Mouse (Mus musculus) brain, embryonic 14.5 days (tissue): Measurements from ENCODE around the gene Lect2. TPM values are rescaled to one million over a fixed set of nuclear protein-coding genes. Genes with fewer than 3 reads are reported as not detected.

Experiments
- DNase-seq: peaks from one replicate; pipeline ENCODE4 v3.0.0-alpha.2; 2011; ENCODE audit warnings: low read depth
- CTCF ChIP-seq: fragments of 200-500 bp; IDR thresholded peaks from 2 replicates; pipeline ENCODE4 v1.5.1; 2012; ENCODE audit warnings: inconsistent platforms, mild to moderate bottlenecking, moderate library complexity, borderline replicate concordance; ENCODE audit not compliant: insufficient read depth, insufficient read length; ENCODE audit errors: extremely low read depth
- POLR2A ChIP-seq: fragments of 200-500 bp; IDR thresholded peaks from 2 replicates; pipeline ENCODE4 v1.6.1; 2012; ENCODE audit warnings: mild to moderate bottlenecking, inconsistent platforms, borderline replicate concordance; ENCODE audit not compliant: poor library complexity, insufficient read depth, insufficient read length, severe bottlenecking; ENCODE audit errors: extremely low read depth
- polyA plus RNA-seq: library from polyadenylated mRNA; depleted of rRNA; stranded (reverse); fragments of >200 nt; gene quantifications from 2 replicates; pipeline ENCODE4 v1.2.3, GENCODE M21; 2012

The Lect2 gene
- polyA plus RNA-seq, 1 experiment, result 0.14 TPM

DNA sequence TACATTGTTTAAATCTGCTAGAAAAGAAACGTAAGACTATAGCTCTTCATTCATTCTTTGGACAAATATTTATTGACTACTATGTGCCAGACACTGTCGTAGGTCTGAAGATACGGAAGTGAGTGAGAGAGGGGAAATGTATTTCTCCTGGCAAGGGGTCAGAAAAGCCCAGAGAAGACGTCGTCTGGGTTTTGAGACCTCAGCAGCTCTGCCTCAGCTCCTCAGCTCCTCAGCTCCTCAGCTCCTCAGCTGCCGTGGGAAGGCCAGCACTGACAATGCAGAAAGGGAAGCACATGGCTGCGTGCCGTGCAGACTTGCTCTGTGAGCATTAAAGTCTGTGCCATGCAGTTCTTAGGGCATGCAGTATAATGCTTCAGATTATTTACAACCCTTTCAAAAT, 18.6 kb downstream of the Lect2 start:
- DNase-seq, result no peak
- TF ChIP-seq POLR2A, result no peak
- no peak for TF ChIP-seq CTCF

DNA sequence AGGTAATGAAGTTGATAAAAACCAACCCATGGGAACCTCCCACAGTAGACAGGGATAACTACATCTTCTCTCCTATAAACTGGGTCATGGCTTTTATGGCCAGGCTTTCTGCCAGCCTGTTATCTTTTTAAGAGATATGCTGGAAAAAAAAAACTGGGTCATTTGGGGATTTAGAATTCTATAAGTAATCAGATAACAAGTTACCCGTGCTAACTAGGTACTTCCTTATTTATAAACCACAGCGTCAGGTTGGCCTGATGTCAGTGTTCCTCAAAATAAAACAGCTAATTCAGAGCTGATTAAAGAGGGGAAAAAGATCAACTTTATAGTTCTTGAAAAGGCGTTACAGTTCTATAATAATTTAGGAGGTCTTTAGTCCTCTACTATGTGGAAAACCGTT, 19.3 kb downstream of the Lect2 start:
- no peak for DNase-seq
- no peak for TF ChIP-seq CTCF
- TF ChIP-seq POLR2A, result no peak

DNA sequence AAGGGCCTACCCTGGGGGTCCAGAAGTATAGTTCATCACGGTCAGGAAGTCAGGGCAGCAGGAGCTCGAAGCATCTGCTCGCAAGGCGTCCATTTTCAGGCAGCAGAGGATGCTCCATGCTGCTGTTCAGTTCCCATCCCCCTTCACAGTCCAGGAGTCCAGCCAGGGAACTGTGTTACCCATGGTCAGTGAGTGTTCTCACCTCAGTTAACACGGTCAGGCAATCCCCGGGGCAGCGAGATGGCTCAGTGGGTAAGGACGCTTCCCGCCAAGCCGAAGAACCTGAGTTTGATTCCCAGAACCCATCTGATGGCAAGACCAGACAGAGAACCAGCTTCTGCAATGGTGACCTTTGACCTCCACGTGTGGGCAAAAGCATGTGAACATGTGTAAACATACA, 20.0 kb downstream of the Lect2 start:
- TF ChIP-seq POLR2A (no peak), CTCF (no peak)

DNA sequence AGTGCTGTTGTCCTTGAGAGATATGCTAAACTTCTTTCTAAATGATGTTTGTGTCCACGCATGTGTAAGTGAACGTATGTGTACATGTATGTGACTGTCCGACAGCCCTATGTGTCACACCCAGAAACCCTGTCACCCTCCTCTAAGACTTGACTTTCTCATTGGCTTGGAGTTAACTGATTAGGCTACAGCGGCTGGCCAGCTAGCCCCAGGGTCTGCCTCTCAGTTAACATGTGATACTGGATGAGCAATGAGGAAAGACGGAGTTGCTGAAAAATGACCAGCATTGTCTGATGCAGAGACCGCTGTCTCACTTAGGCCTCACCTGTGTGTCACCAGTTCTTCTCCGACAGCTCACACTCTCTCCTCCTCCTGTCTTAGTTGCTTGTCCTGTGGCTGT, 20.5 kb downstream of the Lect2 start:
- DNase-seq, result no peak
- no peak for TF ChIP-seq POLR2A
- TF ChIP-seq CTCF, result no peak

More for the DNA sequence above, 20.0 kb downstream of the Lect2 start:
- DNase-seq, result no peak

DNA sequence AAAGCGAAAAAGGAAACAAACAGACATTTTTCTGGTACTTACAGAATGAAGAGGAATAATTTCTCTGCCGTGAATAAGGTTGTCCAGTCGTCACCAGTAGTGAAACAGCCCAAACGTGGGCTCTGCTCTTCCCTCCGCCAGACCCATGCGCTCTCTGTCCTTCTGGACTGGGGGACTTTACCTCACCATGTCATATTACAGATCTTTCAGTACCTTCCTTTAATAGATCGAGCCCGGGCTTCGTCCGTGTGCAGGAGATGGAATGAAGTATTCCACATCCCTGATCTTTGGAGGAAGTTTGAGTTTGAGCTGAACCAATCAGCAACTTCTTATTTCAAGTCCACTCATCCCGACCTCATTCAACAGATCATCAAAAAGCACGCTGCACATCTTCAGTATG, 21.4 kb downstream of the Lect2 start:
- TF ChIP-seq POLR2A (no peak), CTCF (no peak)
- DNase-seq, result no peak

DNA sequence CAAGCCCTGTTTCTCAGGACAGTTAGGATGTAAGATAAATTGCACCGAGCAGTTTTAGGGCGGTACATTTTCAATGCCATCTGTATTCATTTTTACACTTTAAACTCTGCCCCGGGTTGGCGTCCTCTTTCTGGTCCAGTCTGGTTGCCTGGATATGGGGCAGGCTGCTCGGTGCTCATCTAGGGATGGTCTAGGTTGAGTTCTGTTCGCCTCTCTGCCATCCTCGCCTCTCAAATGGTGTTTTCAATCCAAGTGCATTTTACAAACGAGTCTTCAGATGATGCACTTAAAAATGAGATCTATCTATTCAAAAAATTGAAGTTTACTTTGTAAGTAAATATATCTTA, 25.5 kb downstream of the Lect2 start:
- DNase-seq, result no peak
- TF ChIP-seq CTCF (no peak), POLR2A (no peak)

DNA sequence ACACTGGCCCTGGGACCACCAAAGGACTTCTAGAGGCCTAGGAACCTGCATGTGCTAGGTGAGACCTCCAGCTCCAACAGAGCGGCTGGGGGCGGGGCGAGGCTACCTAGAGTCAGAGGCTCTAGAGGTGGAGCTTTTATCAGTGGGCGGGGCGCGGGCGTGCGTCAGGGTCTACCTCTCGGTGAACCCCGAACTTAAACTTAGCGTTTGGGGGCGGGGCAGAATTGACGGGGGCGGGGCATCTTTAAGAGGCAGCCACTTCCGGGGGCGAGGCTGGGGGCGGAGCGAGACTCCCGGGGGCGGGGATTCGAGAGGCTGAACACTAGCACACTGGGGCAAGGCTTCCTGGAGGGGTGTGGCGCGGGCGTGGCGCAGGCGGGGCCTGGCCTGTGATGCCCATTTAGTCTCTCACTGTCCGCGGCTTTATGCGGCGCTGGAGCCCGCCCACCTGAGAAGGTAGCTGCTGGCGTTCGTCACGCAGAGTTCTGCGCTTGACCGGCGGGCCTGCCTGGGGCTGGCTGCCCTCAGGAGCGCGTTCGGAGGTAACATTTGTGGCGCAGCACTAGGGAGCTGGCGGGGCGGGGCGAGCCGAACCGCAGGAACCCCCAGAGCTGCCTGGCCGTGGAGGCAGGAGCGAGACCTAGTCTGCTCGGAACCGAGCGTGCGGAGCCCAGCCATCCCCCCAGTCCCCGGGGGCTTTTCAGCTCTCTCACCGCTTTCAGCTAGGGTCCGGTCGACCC, 26.1 kb downstream of the Lect2 start, which contains the start of gene Fbxl21:
TSS of gene Fbxl21 (plus strand) at position 392 of the 740 bp plus-strand sequence.
- TF ChIP-seq POLR2A, result peak; percentile 21; the same call in 1 of the 2 replicates
- no peak for TF ChIP-seq CTCF
- peak; percentile 95 for DNase-seq

DNA sequence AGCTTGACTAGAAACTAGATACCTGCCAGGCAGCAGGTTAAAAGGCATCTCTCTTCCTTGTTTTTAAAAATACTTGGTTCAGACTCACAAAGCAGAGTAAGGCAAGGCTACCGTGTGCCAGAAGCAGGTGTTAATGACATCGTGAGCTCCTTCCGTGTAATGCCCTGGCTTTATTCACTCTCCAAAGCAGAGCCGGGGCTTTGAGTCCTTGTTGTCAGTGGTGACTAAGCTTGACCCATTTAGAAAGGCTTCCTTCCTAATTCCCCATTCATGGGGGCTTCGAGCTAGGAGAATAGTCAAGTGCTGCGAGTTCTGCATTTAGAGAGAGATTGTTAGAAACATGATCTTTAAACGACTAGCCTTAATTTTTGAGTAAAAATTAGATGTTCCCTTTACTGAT, 31.5 kb downstream of the Lect2 start:
- peak; percentile 43 for DNase-seq
- TF ChIP-seq CTCF, result no peak
- no peak for TF ChIP-seq POLR2A

DNA sequence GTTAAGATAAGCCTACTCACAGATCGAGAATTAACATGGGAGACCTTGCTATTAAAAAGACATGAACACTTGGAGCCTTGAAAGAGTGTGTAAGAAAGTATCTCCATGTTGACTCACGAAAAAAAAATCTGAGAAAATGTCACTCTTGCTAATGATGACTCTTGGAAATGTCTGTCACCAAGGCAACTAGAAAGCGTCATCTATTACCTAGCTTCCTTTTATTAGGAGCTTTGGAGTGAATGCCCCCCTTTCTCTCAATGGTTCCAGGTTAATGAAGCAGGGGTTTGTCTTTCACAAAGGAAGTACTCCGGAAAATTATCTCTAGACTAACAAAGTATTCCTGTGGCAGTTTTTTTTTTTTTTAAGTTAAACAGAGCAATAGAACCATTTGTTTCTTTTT, 32.0 kb downstream of the Lect2 start:
- no peak for TF ChIP-seq POLR2A
- TF ChIP-seq CTCF, result no peak
- DNase-seq, result peak; percentile 50

DNA sequence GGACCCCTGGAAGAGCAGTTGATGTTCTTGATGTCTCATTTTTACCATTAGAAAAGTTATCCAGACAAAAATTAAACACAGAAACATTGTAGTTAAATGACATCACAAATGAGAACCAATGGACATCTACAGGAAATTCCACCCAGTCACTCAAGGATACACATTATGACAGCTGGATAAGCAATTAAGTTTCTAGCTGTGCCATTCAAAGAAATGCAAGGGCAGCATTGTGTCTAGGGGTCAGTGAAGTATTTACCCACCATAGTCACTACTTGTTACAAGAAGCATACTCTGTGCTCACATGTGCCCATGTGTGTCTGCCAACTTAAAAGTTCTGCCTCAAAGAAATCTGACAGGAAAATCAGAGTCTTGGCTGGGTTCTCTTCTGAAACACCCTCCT, 34.7 kb downstream of the Lect2 start:
- no peak for DNase-seq
- TF ChIP-seq POLR2A (no peak), CTCF (no peak)

DNA sequence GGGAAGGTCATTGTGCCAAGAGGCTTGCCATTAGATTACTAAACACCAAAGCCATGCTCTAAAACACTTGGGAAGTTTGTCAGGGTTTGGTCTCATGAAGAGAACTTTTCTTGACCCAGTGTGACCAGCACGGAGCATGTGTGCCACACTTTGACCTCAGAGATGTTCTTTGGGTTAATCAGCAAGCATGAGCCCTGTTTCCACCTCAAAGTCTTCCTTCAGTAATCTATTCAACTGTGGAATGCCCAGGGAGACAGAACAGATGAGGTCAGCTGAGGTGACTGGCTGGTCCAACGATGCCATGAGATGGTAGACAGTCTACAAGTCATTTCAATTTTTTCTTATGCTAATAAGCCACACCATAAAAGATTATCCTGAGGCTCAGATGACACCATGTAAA, 38.5 kb downstream of the Lect2 start:
- DNase-seq, result no peak
- no peak for TF ChIP-seq POLR2A

DNA sequence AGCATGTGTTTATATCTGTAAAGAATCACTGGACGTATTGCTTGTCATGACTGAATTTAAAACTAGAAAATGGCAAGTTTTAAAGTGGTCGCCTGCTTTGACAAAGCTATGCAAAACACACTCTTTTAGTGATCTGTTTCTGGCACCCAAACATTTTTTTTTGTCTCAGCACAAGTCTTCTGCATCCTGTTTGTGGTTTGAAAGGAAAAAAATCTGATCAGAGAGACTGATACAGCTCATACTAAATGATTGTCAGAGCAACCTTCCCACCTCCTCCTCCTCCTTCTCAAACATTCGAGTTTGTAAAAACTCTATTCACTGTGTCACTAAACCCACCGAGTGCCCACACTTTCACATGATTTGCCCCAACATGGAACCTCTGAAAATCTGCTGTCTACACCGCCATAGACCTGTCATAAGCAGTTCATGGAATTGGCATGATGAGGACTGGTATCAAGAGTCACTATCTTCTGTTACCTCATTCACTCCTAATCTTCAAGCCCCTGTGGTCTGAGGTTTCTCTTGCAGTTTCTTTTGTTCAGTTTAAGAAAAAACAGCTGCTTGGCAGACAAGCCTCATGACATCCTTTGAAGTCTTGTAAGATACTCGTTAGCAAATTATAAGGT, 41.3 kb downstream of the Lect2 start:
- DNase-seq, result no peak
- TF ChIP-seq POLR2A (no peak), CTCF (no peak)
